14 mouse cellular contexts compared by ENCODE assay signal in the genomic region with DNA sequence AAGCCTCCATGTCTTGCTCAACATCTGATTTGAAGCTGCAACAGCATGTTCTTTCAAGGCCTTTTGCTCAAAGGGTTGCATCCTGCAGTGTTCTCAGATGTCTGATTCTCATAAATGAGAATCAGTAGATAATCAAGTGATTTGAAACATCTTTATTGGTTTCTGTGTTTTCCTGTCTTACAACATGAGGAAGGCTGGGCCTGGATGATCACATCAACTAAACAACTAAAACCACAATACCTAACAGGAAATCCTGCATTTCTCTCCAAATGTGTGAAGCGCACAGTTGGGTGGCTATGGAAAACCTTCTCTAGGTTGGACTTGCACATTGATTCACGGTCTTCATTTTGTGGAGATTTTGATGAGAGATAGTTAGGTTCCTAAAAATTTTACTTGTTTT.
"Had no signal": no experiment of that assay in that cellular context is flagged by ENCODE, and none has a peak within 500 bp of the region (broad histone marks: within the 10 kb centered on the region; RNA-seq: fewer than 3 reads in every experiment).

No protein-coding gene starts in this region.

- DNase-seq: kidney, adult 9 months; kidney, postnatal 14 days; left cerebral cortex, postnatal 4 days; lung, adult 18-20 months; lung, postnatal 36 days; right cerebral cortex, adult 18-20 months; right cerebral cortex, postnatal 25 days; thymus, postnatal 36 days had no signal

- ATAC-seq: lung, postnatal 0 days; midbrain, embryonic 16.5 days had no signal

- H3K9me3 ChIP-seq: midbrain, embryonic 12.5 days; stomach, embryonic 15.5 days had no signal

- H3K36me3 ChIP-seq: limb, embryonic 13.5 days; midbrain, embryonic 12.5 days; stomach, embryonic 15.5 days had no signal

- H3K4me2 ChIP-seq: limb, embryonic 13.5 days; midbrain, embryonic 12.5 days; stomach, embryonic 15.5 days had no signal

- H3K27me3 ChIP-seq: limb, embryonic 13.5 days; midbrain, embryonic 12.5 days; stomach, embryonic 15.5 days had no signal

- H3K4me1 ChIP-seq: limb, embryonic 13.5 days; midbrain, embryonic 12.5 days; stomach, embryonic 15.5 days had no signal

- H3K4me3 ChIP-seq: limb, embryonic 13.5 days; midbrain, embryonic 12.5 days; stomach, embryonic 15.5 days had no signal

- H3K27ac ChIP-seq: limb, embryonic 13.5 days; liver, embryonic 14.5 days; midbrain, embryonic 12.5 days; stomach, embryonic 15.5 days had no signal

- H3K9ac ChIP-seq: limb, embryonic 13.5 days; liver, embryonic 14.5 days; midbrain, embryonic 12.5 days; stomach, embryonic 15.5 days had no signal
